Mouse (Mus musculus) liver, postnatal 0 days (tissue): ENCODE data around the gene Spin1.

Experiments used
- CTCF ChIP-seq: sonication (generic); IDR thresholded peaks from 2 replicates; pipeline ENCODE4 v1.5.1; 2016; ENCODE audit warnings: antibody characterized with exemption, low read depth
- EP300 ChIP-seq: IDR thresholded peaks from 2 replicates; pipeline ENCODE4 v1.6.1; 2016; ENCODE audit warnings: antibody characterized with exemption, low read depth, mild to moderate bottlenecking

DNA sequence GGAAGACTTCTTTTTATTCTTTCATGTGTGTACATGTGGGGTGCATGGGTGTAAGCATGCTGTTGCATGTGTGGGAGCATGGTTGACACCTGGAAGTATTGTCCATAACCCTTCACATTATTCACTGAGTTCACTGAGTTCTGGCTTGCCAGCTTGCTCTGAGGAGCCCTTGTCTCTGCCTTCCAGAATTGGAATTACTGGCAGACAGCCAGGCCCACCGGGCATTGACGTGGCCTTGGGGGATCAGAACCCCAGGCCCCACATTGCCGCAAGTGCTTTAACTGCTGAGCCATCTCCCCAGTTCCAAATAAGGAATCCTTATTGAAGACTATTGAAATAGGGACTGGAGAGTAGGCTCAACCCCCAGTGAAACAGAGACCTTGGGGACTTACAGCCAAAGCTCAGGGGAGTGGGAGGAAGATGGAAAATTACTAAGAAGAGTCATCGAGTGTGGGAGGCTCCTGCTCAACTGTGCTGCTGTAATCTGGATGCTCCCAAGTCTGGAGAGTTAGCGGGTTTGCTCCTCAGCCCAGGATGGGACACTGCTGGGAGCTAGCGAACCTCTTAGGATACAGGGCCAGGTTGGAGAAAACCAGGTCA, 26.5 kb upstream of the Spin1 start:
- TF ChIP-seq CTCF (no peak), EP300 (no peak)
